Mouse (Mus musculus) testis, adult 2 months (tissue): Measurements from ENCODE around the gene Eif2ak4. TPM values are rescaled to one million over a fixed set of nuclear protein-coding genes. Genes with fewer than 3 reads are reported as not detected.
A peak's percentile ranks its signal among the peaks of the same experiment; 100 is the strongest.

Experiments
- H3K27ac ChIP-seq: fragments of 200-500 bp; 2 replicates; pipeline ENCODE4 v1.5.1; 2012; ENCODE audit warnings: low read depth, low read length; ENCODE audit not compliant: control insufficient read depth, insufficient read depth
- H3K27me3 ChIP-seq: fragments of 200-500 bp; 2 replicates; pipeline ENCODE4 v1.6.1; 2012; ENCODE audit warnings: mild to moderate bottlenecking, low read length, moderate library complexity; ENCODE audit not compliant: control insufficient read depth, insufficient read depth
- H3K36me3 ChIP-seq: fragments of 200-500 bp; 2 replicates; pipeline ENCODE4 v1.6.1; 2012; ENCODE audit warnings: mild to moderate bottlenecking, low read length; ENCODE audit not compliant: control insufficient read depth, insufficient read depth
- H3K4me1 ChIP-seq: fragments of 200-500 bp; 2 replicates; pipeline ENCODE4 v1.6.1; 2012; ENCODE audit warnings: low read length; ENCODE audit not compliant: control insufficient read depth, insufficient read depth
- H3K4me3 ChIP-seq: fragments of 200-500 bp; 2 replicates; pipeline ENCODE4 v1.5.1; 2012; ENCODE audit warnings: low read depth, mild to moderate bottlenecking, low read length, moderate library complexity, mixed read lengths; ENCODE audit not compliant: control insufficient read depth
- CTCF ChIP-seq: fragments of 200-500 bp; IDR thresholded peaks from 2 replicates; pipeline ENCODE4 v1.5.1; 2012; ENCODE audit warnings: low read depth, mild to moderate bottlenecking, inconsistent platforms, low read length, moderate library complexity; ENCODE audit not compliant: control insufficient read depth, insufficient read depth, insufficient replicate concordance
- POLR2A ChIP-seq: fragments of 200-500 bp; IDR thresholded peaks from 2 replicates; pipeline ENCODE4 v1.6.1; 2012; ENCODE audit warnings: low read depth, mild to moderate bottlenecking, inconsistent platforms, low read length, moderate library complexity; ENCODE audit not compliant: control insufficient read depth
- polyA plus RNA-seq: library from polyadenylated mRNA; depleted of rRNA; stranded (reverse); fragments of >200 nt; gene quantifications from 2 replicates; pipeline ENCODE4 v1.2.3, GENCODE M21; 2012; rRNA removed

Gene Eif2ak4
- 4.1 and 4.5 TPM in 2 replicates for polyA plus RNA-seq

DNA sequence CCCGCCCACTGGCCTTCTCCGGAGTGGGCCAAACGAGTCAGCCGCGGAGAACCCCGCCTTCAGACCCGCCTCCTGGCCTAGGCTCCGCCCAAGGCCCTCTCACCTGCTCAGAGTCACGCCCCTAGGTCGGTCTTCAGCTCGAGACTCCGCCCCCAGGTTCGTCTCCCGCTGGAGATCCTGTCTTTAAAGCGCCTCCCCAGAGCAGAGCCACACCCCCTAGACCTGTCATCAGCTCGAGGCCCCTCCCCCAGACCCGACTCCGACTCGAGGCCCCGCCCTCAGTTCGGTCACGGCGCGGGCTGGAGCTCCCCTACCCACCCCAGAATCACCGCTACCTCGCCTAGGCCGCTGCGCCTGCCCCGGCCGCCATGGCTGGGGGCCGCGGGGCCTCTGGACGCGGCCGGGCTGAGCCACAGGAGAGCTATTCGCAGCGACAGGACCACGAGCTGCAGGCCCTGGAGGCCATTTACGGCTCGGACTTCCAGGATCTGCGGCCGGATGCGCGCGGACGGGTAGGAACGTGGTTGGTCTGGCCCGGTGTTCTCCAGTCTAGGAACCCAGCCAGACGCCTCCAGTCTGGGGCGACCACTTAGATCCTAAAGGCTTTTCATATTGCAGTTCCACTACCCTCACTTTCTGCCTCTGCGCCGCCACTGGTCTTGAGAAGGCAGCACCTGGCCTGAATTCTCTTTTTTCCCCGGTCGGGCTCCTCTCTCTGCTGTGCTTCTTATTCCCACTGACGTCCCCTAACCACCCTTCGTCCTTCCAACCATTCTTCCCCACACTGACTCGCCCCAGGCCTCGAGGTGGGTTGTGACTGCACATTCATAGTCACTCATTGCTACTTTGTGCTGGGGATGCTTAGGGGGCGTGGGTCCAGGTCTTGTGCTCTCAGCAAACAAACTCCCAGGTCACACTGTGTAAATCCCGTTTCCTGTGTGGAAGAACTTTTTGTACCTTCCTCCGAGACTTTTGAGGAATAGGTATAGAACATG lies at the start of gene Eif2ak4:
Gene Eif2ak4, plus strand, starts transcription at position 278 of the 995 bp plus-strand sequence.
- Histone ChIP-seq H3K4me3 (peak within 1 kb of the TSS; percentile 96), H3K4me1 (peaks cover 5% of the 10 kb centered on the region; the same call in 1 of the 2 replicates), H3K36me3 (no peaks in the 10 kb centered on the region), H3K27me3 (no peaks in the 10 kb centered on the region), H3K27ac (peak within 1 kb of the TSS; percentile 80)
- TF ChIP-seq CTCF (no peak), POLR2A (0 out of 2 replicates have a peak, but pooled peaks have one; percentile 45)

GRCm38 (mm10) chr2:118341295-118341694 lies 47.1 kb upstream of the Eif2ak4 start:
- Histone ChIP-seq H3K4me3 (no peak overlapping the region), H3K4me1 (no peaks in the 10 kb centered on the region), H3K36me3 (no peaks in the 10 kb centered on the region), H3K27ac (no peak overlapping the region), H3K27me3 (no peaks in the 10 kb centered on the region)
- TF ChIP-seq CTCF (no peak), POLR2A (no peak)

DNA sequence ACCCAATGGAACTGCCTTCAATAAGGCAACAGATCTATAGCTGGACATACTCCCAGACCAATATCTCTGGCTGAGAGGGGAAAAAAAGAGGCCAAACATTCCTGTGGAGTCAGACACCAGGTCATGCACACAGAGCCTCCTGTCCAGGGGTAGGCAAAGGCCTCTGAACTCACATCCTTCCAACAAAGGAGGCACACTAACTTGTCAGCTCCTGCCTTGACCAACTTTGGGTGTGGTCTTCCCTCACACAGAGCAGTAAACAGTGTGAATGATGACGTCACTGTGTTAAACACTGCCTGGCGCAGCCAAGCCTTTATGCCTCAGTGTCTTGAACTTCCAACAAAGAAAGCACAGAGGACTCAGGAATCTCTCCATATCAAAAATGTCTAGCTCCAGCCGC lies 44.5 kb upstream of the Eif2ak4 start:
- Histone ChIP-seq H3K4me3 (no peak overlapping the region), H3K4me1 (no peaks in the 10 kb centered on the region), H3K27me3 (no peaks in the 10 kb centered on the region), H3K27ac (no peak overlapping the region), H3K36me3 (no peaks in the 10 kb centered on the region)
- TF ChIP-seq CTCF = no peak
- no peak for TF ChIP-seq POLR2A

GRCm38 (mm10) chr2:118345535-118345934 lies 42.9 kb upstream of the Eif2ak4 start:
- Histone ChIP-seq H3K4me3 (no peak overlapping the region), H3K36me3 (no peaks in the 10 kb centered on the region), H3K27me3 (no peaks in the 10 kb centered on the region), H3K27ac (no peak overlapping the region), H3K4me1 (no peaks in the 10 kb centered on the region)
- TF ChIP-seq CTCF (no peak), POLR2A (no peak)

GRCm38 (mm10) chr2:118353498-118353897 lies 34.9 kb upstream of the Eif2ak4 start:
- no peaks in the 10 kb centered on the region for H3K4me1 ChIP-seq
- H3K36me3 ChIP-seq = no peaks in the 10 kb centered on the region
- no peak overlapping the region for H3K27ac ChIP-seq
- no peak overlapping the region for H3K4me3 ChIP-seq
- H3K27me3 ChIP-seq = no peaks in the 10 kb centered on the region
- TF ChIP-seq POLR2A (no peak), CTCF (no peak)

DNA sequence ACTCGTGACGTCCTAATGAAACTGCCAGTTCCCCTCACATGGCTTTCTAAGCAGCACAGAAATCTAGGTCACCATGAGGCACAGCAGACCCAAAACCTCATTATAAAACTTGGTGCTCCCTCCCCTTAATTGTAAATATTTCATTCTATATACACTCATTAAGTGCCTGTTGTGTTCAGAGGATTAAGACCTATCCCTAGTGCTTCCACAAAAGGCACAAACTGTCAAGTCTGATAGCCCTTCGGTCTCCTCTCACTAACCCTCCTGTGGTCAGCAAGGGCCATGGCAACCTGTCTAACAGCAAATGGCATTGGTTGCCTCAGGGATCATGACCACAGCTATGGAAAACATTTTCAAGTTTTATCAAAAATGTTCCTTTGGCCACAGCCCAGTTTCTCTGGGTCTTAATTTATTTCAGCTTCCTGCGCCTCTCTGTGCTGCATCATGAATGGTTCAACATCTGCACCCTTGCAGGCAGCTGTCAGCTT lies 34.5 kb upstream of the Eif2ak4 start:
- no peaks in the 10 kb centered on the region for H3K27me3 ChIP-seq
- H3K27ac ChIP-seq = no peak overlapping the region
- no peaks in the 10 kb centered on the region for H3K4me1 ChIP-seq
- no peak for TF ChIP-seq CTCF
- H3K36me3 ChIP-seq = no peaks in the 10 kb centered on the region
- H3K4me3 ChIP-seq = no peak overlapping the region

DNA sequence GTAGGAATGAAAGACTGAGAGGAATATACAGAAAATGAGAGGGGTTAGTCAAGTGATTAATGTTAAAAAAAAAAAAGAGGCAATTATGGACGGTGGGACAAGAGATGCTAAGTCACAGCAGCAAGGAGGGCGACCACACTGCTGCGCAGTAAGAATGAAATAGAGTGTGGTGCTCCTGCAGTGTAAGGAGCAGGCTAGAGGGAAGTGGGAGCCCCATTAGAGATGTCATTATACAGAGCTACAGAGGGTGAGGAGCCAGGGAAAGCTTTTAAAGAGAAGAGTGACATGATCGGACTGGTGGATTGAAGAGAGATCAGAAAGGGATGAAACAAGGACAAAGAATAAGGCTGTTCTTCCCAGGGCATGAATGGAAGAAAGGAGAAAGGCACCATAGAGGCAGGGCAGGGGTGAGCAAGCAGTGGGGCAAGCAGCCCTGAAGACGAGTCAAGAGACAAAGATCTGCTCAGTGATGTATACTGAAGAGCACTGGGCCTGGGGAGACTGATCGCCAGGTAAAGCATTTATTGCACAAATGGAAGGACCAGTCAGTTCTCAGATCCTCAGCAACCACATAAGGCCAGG lies 33.2 kb upstream of the Eif2ak4 start:
- TF ChIP-seq POLR2A = no peak
- TF ChIP-seq CTCF = no peak
- Histone ChIP-seq H3K4me3 (no peak overlapping the region), H3K36me3 (no peaks in the 10 kb centered on the region), H3K27me3 (no peaks in the 10 kb centered on the region), H3K4me1 (no peaks in the 10 kb centered on the region), H3K27ac (no peak overlapping the region)
